Mouse (Mus musculus): Measurements from ENCODE around the gene Slc34a2. TPM values are rescaled to one million over a fixed set of nuclear protein-coding genes. Genes with fewer than 3 reads are reported as not detected.

Gene Slc34a2
- 1.5 TPM for polyA plus RNA-seq (2014; fragmentation: Illumina TruSeq; extraction: RNeasy Lipid Tissue Mini Kit (QIAGEN cat#74804); ENCODE audit: low read depth, low replicate concordance)

DNA sequence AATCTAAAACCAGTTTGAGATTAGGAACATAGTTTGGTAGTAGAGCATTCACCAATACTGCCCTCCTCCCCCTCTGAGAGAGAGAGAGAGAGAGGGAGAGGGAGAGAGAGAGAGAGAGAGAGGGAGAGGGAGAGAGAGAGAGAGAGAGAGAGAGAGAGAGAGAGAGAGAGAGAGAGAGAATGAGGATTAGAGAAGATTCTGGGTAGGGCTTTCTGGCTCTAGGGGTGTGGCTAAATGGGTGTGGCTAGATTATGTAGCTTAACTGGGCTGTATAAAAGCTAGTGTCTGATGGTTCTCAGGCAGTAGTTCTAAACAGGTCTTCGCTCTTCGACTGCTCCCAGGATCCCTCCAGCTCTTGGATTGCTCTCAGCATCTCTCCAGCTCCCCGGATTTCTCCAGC, at the start of gene Slc34a2:
Gene Slc34a2, plus strand, starts transcription at position 301 of the 400 bp plus-strand sequence.

Other genes with a start within 250 kb of the Slc34a2 start
- gene Anapc4, start 204.1 kb upstream of the Slc34a2 start, polyA plus RNA-seq (2014; fragmentation: Illumina TruSeq; extraction: RNeasy Lipid Tissue Mini Kit (QIAGEN cat#74804); ENCODE audit: low read depth, low replicate concordance), result 27.9 TPM
- 3.1 TPM for gene Sel1l3, start 175.8 kb downstream of the Slc34a2 start, polyA plus RNA-seq (2014; fragmentation: Illumina TruSeq; extraction: RNeasy Lipid Tissue Mini Kit (QIAGEN cat#74804); ENCODE audit: low read depth, low replicate concordance)
- 13.6 TPM for gene Smim20, start 229.0 kb downstream of the Slc34a2 start, polyA plus RNA-seq (2014; fragmentation: Illumina TruSeq; extraction: RNeasy Lipid Tissue Mini Kit (QIAGEN cat#74804); ENCODE audit: low read depth, low replicate concordance)

All from liver, adult 10 weeks (tissue).